Mouse (Mus musculus): ENCODE measurements at regions not wholly inside any gene's neighbourhood (a gene's known extent, or its start where the extent isn't known, plus 50 kb on each side); places are given as distances from the start of the nearest gene placed in this dataset.

DNA sequence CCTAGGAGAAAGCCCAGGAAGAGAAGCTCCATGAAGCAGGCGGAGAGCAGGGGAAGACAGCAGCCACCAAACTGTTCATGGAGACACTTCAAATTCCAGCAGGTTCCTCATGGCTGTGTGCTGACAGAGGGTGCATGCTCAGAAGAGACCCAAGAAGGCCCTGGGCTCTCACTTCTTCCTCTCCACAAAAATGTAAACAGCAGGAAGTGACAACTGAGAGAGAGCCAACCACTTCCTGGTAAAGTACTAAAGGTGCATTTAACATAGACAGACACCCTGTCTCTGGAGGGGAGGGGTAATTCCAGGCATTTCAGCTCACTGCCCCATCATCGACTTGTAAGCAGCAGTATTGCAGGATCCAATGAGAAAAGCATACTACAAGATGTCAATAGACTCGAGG is 85.8 kb upstream of the 1700021F07Rik start:
- Histone ChIP-seq H3K4me3 (ENCODE audit: insufficient read depth, low read depth, low read length) (no peak overlapping the region), H3K4me1 (ENCODE audit: control insufficient read depth, insufficient read depth, low read length) (no peaks in the 10 kb centered on the region), H3K27ac (ENCODE audit: insufficient read depth, low read depth, low read length) (no peak overlapping the region)
- TF ChIP-seq POLR2A (IDR thresholded peaks at IDR 0.05; ENCODE audit: insufficient read depth, low read depth, low read length) (no peak), CTCF (IDR thresholded peaks at IDR 0.05; ENCODE audit: insufficient read depth, low read depth, low read length) (no peak)
- WGBS: 89% methylated on average over 3 of the region's 3 CpGs

DNA sequence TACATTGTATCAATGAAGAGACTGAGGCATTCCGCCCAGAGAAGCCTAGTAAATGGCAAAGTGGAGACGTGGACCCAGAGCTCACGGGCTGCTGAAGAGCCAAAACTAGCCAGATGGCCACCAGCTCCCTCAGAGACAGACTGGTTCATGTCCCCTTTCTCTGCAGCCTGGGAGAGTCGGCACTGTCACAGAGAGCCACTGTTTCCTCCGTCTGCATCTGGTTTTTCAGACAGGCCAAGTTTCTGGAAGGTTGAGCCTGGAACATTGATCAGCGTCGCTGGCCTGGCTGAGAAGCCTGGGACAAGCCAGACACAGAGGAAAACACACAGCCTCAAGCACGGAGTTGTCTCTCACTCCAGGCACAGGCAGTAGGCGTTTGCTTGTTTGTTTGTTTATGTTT is 83.4 kb upstream of the 1700021F07Rik start:
- Histone ChIP-seq H3K27ac (ENCODE audit: insufficient read depth, low read depth, low read length) (no peak overlapping the region), H3K4me3 (ENCODE audit: insufficient read depth, low read depth, low read length) (no peak overlapping the region)
- WGBS: 62% methylated on average over 9 of the region's 9 CpGs

DNA sequence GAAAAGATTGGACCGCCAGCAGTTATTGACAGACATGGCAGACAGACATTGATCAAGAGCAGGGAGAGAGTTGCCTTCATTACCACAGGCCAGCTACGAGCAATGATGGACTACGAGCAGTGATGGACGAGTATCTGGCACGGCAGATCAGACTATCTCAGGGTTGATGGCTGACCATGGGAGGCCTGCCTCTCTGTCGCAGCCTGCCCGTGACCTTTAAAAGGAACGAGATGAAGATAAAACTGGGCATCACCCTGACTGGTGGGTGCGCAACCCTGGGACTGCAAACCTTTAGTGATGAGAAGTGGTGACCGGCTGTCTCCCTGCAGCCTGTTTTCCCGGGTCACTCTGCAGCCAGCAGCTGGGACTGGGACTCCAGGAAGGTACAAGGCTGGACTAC is 80.3 kb upstream of the 1700021F07Rik start:
- H3K4me1 ChIP-seq (ENCODE audit: control insufficient read depth, insufficient read depth, low read length): no peaks in the 10 kb centered on the region
- no peak for TF ChIP-seq CTCF (IDR thresholded peaks at IDR 0.05; ENCODE audit: insufficient read depth, low read depth, low read length)
- TF ChIP-seq POLR2A (IDR thresholded peaks at IDR 0.05; ENCODE audit: insufficient read depth, low read depth, low read length): no peak
- 96% methylated on average over 11 of the region's 11 CpGs for WGBS
- no peak overlapping the region for H3K4me3 ChIP-seq (ENCODE audit: insufficient read depth, low read depth, low read length)
- no peak overlapping the region for H3K27ac ChIP-seq (ENCODE audit: insufficient read depth, low read depth, low read length)

More for the DNA sequence above, 83.4 kb upstream of the 1700021F07Rik start:
- TF ChIP-seq POLR2A (IDR thresholded peaks at IDR 0.05; ENCODE audit: insufficient read depth, low read depth, low read length) (no peak), CTCF (IDR thresholded peaks at IDR 0.05; ENCODE audit: insufficient read depth, low read depth, low read length) (no peak)
- H3K4me1 ChIP-seq (ENCODE audit: control insufficient read depth, insufficient read depth, low read length): no peaks in the 10 kb centered on the region

DNA sequence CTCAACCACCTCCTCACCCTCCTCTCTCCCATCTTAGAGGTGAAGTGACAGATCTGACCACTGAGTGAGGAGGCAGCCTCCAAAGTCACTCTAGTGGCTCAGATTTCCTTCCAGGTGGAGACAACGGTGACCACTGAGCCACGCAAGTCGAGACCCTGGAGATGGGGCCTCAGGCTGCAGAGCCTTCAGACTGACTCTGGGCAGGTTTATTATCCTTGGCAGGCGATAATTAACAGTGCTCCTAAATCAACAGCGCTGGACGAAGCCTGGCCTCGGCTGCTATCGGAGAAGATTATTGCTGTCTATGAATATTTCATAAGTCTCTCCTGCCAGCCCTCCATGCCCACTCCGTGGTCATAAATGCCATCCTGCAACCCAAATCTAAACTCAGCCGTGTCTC is 79.1 kb upstream of the 1700021F07Rik start:
- 51% methylated on average over 10 of the region's 10 CpGs for whole genome bisulfite sequencing
- TF ChIP-seq POLR2A (IDR thresholded peaks at IDR 0.05; ENCODE audit: insufficient read depth, low read depth, low read length) (no peak), CTCF (IDR thresholded peaks at IDR 0.05; ENCODE audit: insufficient read depth, low read depth, low read length) (no peak)
- Histone ChIP-seq H3K27ac (ENCODE audit: insufficient read depth, low read depth, low read length) (no peak overlapping the region), H3K4me3 (ENCODE audit: insufficient read depth, low read depth, low read length) (no peak overlapping the region), H3K4me1 (ENCODE audit: control insufficient read depth, insufficient read depth, low read length) (no peaks in the 10 kb centered on the region)

DNA sequence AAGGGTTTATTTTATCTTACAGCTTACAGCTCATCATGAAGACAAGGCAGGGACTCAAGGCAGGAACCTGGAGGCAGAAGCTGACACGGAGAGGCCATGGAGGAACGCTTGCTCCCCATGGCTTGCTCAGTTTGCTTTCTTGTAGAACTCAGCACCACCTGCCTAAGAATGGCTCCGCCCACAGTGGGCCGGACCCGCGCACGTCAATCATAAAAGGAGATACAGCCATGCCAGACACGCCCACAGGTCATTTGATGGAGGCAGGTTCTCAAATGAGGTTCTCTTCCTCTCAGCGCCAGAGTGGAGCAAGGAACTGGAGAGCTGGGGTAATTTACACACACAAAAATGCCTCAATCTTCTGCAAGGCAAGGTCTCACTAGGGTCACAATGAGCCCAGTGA is 78.0 kb upstream of the 1700021F07Rik start:
- Histone ChIP-seq H3K4me3 (ENCODE audit: insufficient read depth, low read depth, low read length) (no peak overlapping the region), H3K4me1 (ENCODE audit: control insufficient read depth, insufficient read depth, low read length) (no peaks in the 10 kb centered on the region), H3K27ac (ENCODE audit: insufficient read depth, low read depth, low read length) (no peak overlapping the region)
- 91% methylated on average over 9 of the region's 9 CpGs for WGBS
- TF ChIP-seq POLR2A (IDR thresholded peaks at IDR 0.05; ENCODE audit: insufficient read depth, low read depth, low read length): no peak
- TF ChIP-seq CTCF (IDR thresholded peaks at IDR 0.05; ENCODE audit: insufficient read depth, low read depth, low read length): no peak

DNA sequence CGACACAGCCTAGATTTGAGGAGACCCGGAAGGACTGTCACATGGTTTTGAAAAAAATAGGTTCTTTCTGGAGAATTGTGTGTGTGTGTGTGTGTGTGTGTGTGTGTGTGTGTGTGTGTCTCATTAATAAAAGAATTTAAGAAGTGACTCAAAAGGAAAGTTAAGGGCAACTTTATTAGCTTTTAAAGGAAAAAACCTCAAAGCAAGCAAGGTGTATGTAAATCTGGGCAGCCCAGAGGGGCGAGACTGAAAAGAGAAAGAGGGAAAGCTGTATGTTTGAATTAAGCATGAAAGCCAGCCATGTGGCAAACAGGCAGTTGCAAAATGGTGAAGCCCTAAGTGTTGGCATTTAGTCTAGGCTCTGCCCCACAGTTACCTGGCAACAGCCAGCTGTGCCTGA is 77.3 kb upstream of the 1700021F07Rik start:
- 86% methylated on average over 3 of the region's 3 CpGs for WGBS
- Histone ChIP-seq H3K4me3 (ENCODE audit: insufficient read depth, low read depth, low read length) (no peak overlapping the region), H3K4me1 (ENCODE audit: control insufficient read depth, insufficient read depth, low read length) (no peaks in the 10 kb centered on the region), H3K27ac (ENCODE audit: insufficient read depth, low read depth, low read length) (no peak overlapping the region)
- no peak for TF ChIP-seq CTCF (IDR thresholded peaks at IDR 0.05; ENCODE audit: insufficient read depth, low read depth, low read length)

DNA sequence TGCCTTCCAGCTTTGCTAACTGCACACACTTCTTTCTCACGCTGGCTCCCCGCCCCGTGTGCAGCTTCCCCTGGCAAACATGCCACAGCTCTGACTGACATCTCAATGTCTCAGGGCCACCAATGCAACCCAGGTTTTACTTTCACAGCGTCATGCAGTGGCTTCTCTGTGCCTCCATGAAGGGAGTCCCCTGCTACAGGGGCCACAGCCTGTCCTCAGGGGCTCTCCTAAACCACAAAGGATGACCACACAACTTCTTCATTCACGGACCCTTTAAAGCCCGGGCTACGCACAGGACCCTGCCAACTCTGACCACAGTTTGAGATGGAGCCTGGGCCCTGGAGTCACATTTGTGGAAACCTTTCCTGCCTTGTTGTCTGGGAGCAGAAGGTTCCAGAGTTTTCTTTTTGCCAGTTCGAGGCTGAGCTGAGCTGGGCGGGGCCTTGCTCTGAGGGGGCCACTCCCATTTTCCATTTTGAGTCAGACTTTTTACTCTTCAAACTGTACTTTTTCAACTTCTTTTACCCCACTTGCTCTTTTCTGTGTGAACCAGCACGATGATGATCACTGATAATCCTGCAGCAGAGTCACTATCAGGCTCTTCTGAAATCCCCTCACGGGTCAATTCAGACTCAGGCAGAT is 73.7 kb upstream of the 1700021F07Rik start:
- no peak overlapping the region for H3K27ac ChIP-seq (ENCODE audit: insufficient read depth, low read depth, low read length)
- H3K4me3 ChIP-seq (ENCODE audit: insufficient read depth, low read depth, low read length): no peak overlapping the region
- 93% methylated on average over 11 of the region's 11 CpGs for WGBS
- H3K4me1 ChIP-seq (ENCODE audit: control insufficient read depth, insufficient read depth, low read length): peaks cover 4% of the 10 kb centered on the region; the same call in 1 of the 2 replicates
- TF ChIP-seq CTCF (IDR thresholded peaks at IDR 0.05; ENCODE audit: insufficient read depth, low read depth, low read length) (no peak), POLR2A (IDR thresholded peaks at IDR 0.05; ENCODE audit: insufficient read depth, low read depth, low read length) (no peak)

DNA sequence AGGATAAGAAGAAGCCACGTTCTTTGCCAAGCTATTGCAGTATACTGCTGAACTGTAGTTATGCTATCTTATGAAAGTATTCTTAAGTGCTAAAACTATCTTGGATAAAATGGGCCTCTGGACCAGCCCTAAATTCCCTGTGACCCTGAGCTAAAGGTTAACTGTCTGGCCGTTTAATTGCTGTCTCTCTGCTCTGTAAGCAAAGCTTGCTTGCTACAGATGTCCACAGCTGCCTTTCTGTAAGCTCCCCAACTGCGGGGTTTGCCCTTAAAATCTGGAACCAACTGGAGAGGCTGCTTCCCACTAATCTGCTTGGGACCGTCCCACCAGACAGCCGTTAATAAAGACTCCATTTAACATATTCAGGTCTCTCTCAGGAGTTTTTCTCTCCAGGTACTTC is 73.2 kb upstream of the 1700021F07Rik start:
- TF ChIP-seq CTCF (IDR thresholded peaks at IDR 0.05; ENCODE audit: insufficient read depth, low read depth, low read length): no peak
- no peak for TF ChIP-seq POLR2A (IDR thresholded peaks at IDR 0.05; ENCODE audit: insufficient read depth, low read depth, low read length)
- Histone ChIP-seq H3K27ac (ENCODE audit: insufficient read depth, low read depth, low read length) (no peak overlapping the region), H3K4me3 (ENCODE audit: insufficient read depth, low read depth, low read length) (no peak overlapping the region), H3K4me1 (ENCODE audit: control insufficient read depth, insufficient read depth, low read length) (peaks cover 4% of the 10 kb centered on the region; the same call in 1 of the 2 replicates)
- 88% methylated on average over 5 of the region's 5 CpGs for WGBS

DNA sequence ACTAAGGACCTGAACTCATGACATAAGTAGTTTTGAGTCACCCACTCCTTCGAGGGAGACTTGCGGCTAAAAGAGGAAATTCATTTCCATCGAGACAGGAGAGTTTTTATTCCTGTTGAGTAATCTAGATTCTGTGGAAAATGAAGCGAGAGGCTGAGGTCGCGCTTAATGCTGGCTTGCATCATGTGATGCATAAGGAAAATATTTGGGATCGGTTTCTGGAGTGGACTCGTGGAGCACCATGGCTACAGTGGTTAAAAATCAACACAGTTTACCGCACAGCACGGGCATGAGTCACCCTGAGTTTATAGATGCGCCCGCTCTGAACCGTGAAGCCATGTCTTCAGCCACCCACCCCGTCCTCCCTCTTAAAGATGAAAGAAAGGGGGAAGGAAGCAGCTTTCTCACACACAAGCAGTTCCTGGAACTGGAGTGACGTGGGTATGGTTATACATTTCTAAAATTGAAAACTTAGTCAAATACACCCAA is 70.3 kb upstream of the 1700021F07Rik start:
- no peak overlapping the region for H3K4me3 ChIP-seq (ENCODE audit: insufficient read depth, low read depth, low read length)
- WGBS: 43% methylated on average over 15 of the region's 15 CpGs
- H3K4me1 ChIP-seq (ENCODE audit: control insufficient read depth, insufficient read depth, low read length): peaks cover 4% of the 10 kb centered on the region; the same call in 1 of the 2 replicates
- TF ChIP-seq POLR2A (IDR thresholded peaks at IDR 0.05; ENCODE audit: insufficient read depth, low read depth, low read length) (no peak), CTCF (IDR thresholded peaks at IDR 0.05; ENCODE audit: insufficient read depth, low read depth, low read length) (no peak)
- no peak overlapping the region for H3K27ac ChIP-seq (ENCODE audit: insufficient read depth, low read depth, low read length)
